Mouse (Mus musculus) kidney, adult 2 months (tissue): ENCODE data around the gene Syngr3.

Experiments
- CTCF ChIP-seq: fragments of 200-500 bp; conservative IDR thresholded peaks from 2 replicates; pipeline ENCODE4 v1.5.1; 2011; ENCODE audit warnings: low read depth, mild to moderate bottlenecking, control low read depth, low read length, moderate library complexity, mixed read lengths; ENCODE audit not compliant: insufficient read depth, insufficient read length
- POLR2A ChIP-seq: fragments of 200-500 bp; IDR thresholded peaks from one replicate; pipeline ENCODE4 v1.6.1; 2011; ENCODE audit warnings: low read depth, low read length, control low read depth

GRCm38 (mm10) chr17:24716166-24716682, 26.5 kb upstream of the Syngr3 start:
- TF ChIP-seq CTCF (no peak), POLR2A (no peak)
